Mouse (Mus musculus): Measurements from ENCODE around the gene Fam107b.

DNA sequence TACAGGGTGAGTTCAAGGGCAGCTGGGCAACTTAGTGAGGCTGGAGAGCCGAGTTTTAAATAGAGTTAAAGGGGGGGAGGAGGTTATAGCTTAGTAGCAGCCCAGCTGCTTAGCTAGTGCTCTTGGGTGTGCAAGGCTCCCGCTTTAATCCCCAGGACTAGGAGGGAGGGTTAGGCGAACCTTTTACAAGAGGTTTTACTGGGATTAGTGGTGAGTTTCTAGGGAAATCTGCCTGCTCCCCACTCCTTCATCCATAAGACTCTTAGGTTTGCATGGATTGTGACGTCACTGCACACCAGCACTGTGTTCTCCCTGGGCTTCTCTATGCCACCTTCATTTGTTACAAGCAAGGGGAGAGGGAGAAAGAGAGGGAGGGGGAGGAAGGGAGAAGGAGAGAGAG, 88.6 kb downstream of the Fam107b start:
- TF ChIP-seq POLR2A (IDR thresholded peaks at IDR 0.05; ENCODE audit: low read depth, low read length): no peak
- TF ChIP-seq CTCF (IDR thresholded peaks at IDR 0.05; ENCODE audit: extremely low read depth, insufficient read length, insufficient replicate concordance, low read depth, low read length): no peak

Measured in small intestine, adult 2 months (tissue).